Mouse (Mus musculus) forebrain, embryonic 16.5 days (tissue): ENCODE data around the gene Ywhag. TPM values are rescaled to one million over a fixed set of nuclear protein-coding genes. Genes with fewer than 3 reads are reported as not detected.

Source experiments
- ATAC-seq: fragments of 200-750 bp; cut with Nextera tagmentation; 2 replicates; pipeline ENCODE4 v1.8.0; 2017; ENCODE audit warnings: mild to moderate bottlenecking, moderate library complexity
- H3K27ac ChIP-seq: fragments of 300-500 bp; sonication (generic); 2 replicates; pipeline ENCODE4 v1.5.1; 2014; ENCODE audit warnings: low read length, control low read depth
- H3K27me3 ChIP-seq: fragments of 300-500 bp; sonication (generic); replicated peaks from 2 replicates; pipeline ENCODE4 v1.6.1; 2014; ENCODE audit warnings: low read length; ENCODE audit not compliant: control insufficient read depth, insufficient read depth
- H3K36me3 ChIP-seq: fragments of 300-500 bp; sonication (generic); 2 replicates; pipeline ENCODE4 v1.6.1; 2014; ENCODE audit not compliant: control insufficient read depth, insufficient read depth
- H3K4me1 ChIP-seq: fragments of 300-500 bp; sonication (generic); replicated peaks from 2 replicates; pipeline ENCODE4 v1.6.1; 2014; ENCODE audit warnings: low read length; ENCODE audit not compliant: control insufficient read depth, insufficient read depth
- H3K4me2 ChIP-seq: fragments of 300-500 bp; sonication (generic); 2 replicates; pipeline ENCODE4 v1.6.1; 2014; ENCODE audit warnings: mild to moderate bottlenecking, low read length, control low read depth
- H3K4me3 ChIP-seq: fragments of 300-500 bp; sonication (generic); replicated peaks from 2 replicates; pipeline ENCODE4 v1.5.1; 2014; ENCODE audit warnings: mild to moderate bottlenecking, low read length, control low read depth
- H3K9ac ChIP-seq: fragments of 300-500 bp; sonication (generic); replicated peaks from 2 replicates; pipeline ENCODE4 v1.6.1; 2014; ENCODE audit warnings: low read depth, low read length, control low read depth
- H3K9me3 ChIP-seq: fragments of 300-500 bp; sonication (generic); 2 replicates; pipeline ENCODE4 v1.6.1; 2016; ENCODE audit warnings: low read length; ENCODE audit not compliant: control insufficient read depth
- WGBS: fragments of 180-500 bp; shearing (Covaris S2); extraction: QIAGEN DNeasy Blood & Tissue Kit; methylation state at CpG from one replicate; pipeline ENCODE4 v1.1.7; 2014; 5-methylcytosine and 5-hydroxymethylcytosine counted together
- polyA plus RNA-seq: library from polyadenylated mRNA; unstranded; fragments of >200 nt; fragmentation: Nextera tagmentation; extraction: Ambion mirVana; gene quantifications from 2 replicates; pipeline ENCODE4 v1.2.1, GENCODE M21; 2015

Ywhag gene
- polyA plus RNA-seq, 1 experiment from 2014 or later = 902 TPM

DNA sequence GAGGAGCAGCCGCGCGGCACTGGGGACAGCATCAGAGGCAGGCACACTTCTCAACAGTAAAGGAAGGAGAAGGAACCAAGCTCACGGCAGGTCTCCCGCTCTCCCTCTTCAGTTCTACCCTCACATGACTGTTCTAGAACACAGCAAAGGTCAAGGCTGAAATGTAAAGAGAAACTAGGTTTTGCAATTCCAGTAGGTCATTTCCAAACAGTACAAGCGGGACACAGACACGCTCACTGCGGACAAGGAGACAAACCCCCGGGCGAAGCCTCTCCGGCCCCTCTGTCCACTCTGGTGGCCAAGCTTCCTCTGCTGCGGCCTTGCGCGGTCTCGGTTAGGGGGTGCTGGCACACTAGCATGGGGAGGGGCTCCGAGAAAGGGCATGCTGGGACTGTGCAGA is 25.4 kb downstream of the Ywhag start:
- no peak overlapping the region for H3K9ac ChIP-seq
- no peak overlapping the region for H3K4me3 ChIP-seq
- peaks cover 17% of the 10 kb centered on the region for H3K4me1 ChIP-seq
- peaks cover 22% of the 10 kb centered on the region for H3K36me3 ChIP-seq
- H3K9me3 ChIP-seq = no peaks in the 10 kb centered on the region
- H3K4me2 ChIP-seq = no peak overlapping the region
- ATAC-seq = no peak
- no peak overlapping the region for H3K27ac ChIP-seq
- H3K27me3 ChIP-seq = no peaks in the 10 kb centered on the region
- WGBS = 93% methylated on average over 16 of the region's 16 CpGs

DNA sequence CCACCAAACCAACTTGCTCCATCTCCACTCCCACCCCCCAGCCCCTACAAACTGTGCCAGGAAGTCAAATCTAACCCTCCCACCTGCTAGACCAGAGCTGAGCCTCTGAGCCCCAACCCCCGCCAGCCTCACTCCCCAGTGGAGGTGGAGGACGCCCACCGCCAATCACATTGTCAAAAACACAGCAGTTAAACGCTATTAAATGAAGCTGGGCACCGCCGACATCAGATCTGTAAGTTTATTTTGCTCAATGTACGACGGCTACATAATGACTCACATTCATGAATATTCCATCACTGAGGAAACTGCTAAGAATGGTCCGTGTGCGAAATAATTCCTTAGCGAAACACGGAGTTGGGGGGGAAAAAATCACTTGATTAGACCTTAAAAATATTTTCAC is 26.2 kb downstream of the Ywhag start:
- Histone ChIP-seq H3K4me3 (no peak overlapping the region), H3K9me3 (no peaks in the 10 kb centered on the region), H3K27me3 (no peaks in the 10 kb centered on the region), H3K9ac (no peak overlapping the region), H3K36me3 (peaks cover 22% of the 10 kb centered on the region), H3K27ac (no peak overlapping the region), H3K4me1 (peaks cover 25% of the 10 kb centered on the region), H3K4me2 (no peak overlapping the region)
- ATAC-seq = no peak
- 43% methylated on average over 12 of the region's 12 CpGs for WGBS

DNA sequence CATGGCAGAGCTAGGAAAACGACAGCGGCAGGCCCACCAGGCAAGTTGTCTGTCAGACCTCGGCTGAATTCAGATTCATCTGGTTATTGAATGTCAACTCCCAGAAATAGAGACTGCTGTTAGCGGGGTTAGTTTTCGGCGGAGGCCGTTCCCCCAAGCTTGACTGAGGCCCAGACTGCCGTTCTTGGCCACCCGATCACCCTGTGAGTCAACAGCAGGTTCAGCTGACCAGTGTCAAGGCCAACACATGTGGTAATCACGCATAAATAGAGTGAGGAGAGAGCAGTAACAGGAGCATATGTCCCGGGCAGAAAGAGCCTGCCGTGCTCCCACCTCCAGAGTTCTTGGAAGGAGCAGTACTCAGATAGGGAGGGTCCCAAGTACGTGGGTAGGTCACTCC is 27.2 kb downstream of the Ywhag start:
- H3K4me2 ChIP-seq = no peak overlapping the region
- no peak for ATAC-seq
- H3K9ac ChIP-seq = no peak overlapping the region
- WGBS = 86% methylated on average over 13 of the region's 13 CpGs
- H3K36me3 ChIP-seq = peaks cover 22% of the 10 kb centered on the region
- H3K4me3 ChIP-seq = no peak overlapping the region
- H3K27ac ChIP-seq = no peak overlapping the region
- H3K4me1 ChIP-seq = peaks cover 27% of the 10 kb centered on the region
- no peaks in the 10 kb centered on the region for H3K27me3 ChIP-seq
- no peaks in the 10 kb centered on the region for H3K9me3 ChIP-seq

DNA sequence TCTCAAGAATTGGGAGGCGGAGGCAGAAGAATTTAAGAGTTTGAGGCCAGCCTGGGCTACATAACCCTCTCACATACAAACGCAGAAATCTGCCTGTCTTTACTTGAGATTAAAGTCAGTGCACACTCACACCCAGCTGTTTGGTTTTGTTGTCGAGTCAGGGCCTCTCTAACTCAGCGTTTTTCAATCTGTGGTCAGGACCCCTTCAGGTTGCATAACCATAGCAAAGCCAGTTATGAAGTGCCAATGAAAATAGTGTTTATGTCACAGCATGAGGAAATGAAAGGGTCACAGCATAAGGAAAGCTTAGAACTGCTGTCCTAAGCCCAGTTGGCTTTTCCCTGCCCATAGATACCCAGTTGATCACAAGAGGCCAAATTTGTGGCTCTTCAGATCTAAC is 27.6 kb downstream of the Ywhag start:
- H3K9me3 ChIP-seq = no peaks in the 10 kb centered on the region
- WGBS = 87% methylated on average over 4 of the region's 4 CpGs
- ATAC-seq = no peak
- peaks cover 22% of the 10 kb centered on the region for H3K36me3 ChIP-seq
- peaks cover 27% of the 10 kb centered on the region for H3K4me1 ChIP-seq
- H3K27me3 ChIP-seq = no peaks in the 10 kb centered on the region
- H3K9ac ChIP-seq = no peak overlapping the region
- H3K4me2 ChIP-seq = no peak overlapping the region
- no peak overlapping the region for H3K4me3 ChIP-seq
- H3K27ac ChIP-seq = no peak overlapping the region

DNA sequence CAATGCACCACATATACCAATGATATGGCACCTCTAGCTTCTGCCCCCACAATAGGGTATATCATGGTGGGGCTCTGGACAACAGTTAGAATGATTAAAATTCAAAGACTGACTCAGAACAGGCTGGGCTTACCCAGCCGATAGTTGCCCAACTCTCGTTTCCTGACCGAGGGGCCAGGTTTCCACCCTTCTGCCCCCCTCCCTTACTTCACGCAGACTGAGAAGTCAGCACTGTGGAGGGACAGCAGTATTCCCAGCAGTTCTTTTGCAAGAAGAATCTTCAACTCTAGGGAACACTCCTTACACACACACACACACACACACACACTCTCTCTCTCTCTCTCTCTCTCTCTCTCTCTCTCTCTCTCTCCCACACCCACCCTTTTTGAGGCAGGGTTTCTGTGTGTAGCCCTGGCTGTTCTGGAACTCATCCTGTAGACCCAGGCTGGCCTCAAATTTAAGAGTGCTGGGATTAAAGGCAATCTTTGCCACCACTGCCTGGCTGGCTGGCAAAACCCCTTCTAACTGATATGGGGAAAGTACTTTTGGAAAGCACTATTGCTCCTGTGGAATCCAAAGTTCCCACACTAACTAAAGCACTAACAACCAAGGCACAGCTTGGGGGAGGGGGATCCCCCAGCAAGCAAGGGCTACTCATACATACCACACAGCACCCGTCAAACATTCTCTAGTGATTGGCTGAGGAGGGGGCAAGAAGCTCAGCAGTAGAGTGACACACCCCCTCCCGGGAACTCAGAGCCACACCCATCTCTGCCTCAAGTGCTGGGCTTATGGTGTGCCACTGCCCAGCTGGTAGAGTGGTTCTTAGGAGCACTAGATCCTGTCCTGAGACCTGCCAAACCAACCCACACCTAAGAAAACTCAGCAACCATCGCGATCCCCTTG is 28.8 kb downstream of the Ywhag start:
- Histone ChIP-seq H3K9me3 (no peaks in the 10 kb centered on the region), H3K4me3 (no peak overlapping the region), H3K9ac (no peak overlapping the region), H3K4me1 (peaks cover 27% of the 10 kb centered on the region), H3K27me3 (no peaks in the 10 kb centered on the region), H3K27ac (no peak overlapping the region), H3K36me3 (peaks cover 15% of the 10 kb centered on the region), H3K4me2 (no peak overlapping the region)
- 63% methylated on average over 8 of the region's 8 CpGs for WGBS
- ATAC-seq = no peak

DNA sequence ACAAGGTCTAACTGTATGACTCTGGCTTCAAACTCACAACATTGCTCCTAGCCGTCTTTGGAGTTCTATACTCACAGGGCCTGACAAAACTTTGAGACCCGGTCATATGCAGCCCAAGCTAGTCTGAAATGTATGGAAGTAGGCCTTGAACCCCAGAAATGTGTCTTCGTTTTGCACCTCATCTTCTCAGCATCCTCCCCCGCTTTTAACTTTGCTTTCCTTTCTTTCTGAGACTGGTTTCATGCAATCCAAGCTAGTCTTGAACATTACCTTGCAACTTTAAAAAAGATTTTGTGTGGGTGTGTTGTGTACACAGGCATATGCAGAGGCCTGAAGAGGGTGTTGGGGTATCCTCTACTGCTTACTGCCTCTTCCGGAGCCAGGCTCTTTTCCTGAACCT is 30.2 kb downstream of the Ywhag start:
- no peak for ATAC-seq
- Histone ChIP-seq H3K4me2 (no peak overlapping the region; the same call in 1 of the 2 replicates), H3K36me3 (peaks cover 4% of the 10 kb centered on the region; the same call in 1 of the 2 replicates), H3K9ac (no peak overlapping the region), H3K4me3 (no peak overlapping the region), H3K9me3 (no peaks in the 10 kb centered on the region), H3K27ac (peak overlapping the region; percentile 77), H3K27me3 (no peaks in the 10 kb centered on the region), H3K4me1 (peaks cover 27% of the 10 kb centered on the region)
- WGBS = 57% methylated on average over 5 of the region's 5 CpGs

DNA sequence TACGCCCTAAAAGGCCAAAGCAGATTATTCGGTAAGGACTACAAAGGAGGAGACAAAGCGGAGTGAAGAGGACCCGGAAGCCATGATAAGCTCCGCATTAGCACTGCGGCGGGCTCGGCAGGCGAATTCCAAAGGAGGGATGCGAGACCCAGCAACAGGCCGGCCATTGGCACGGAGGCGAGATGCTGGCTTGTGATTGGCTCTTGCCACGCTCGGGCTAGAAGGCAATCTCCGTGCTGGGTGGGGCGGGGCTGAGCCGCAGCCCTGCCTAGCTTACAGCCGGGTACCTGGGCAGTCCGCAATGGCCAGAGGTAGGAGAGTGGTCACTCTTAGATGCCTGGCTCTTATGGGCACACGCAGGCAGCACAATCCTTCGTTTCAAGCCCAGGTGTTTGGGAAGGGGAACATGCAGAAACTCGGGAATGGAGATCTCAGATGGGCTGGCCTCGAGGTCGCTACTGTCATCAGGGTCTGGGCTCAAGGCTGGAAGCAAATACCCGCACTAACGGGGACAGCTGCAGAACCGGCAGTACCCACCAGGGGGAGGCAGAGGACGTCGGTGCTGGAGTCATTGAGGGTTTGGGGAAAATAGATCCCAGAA is 30.8 kb downstream of the Ywhag start:
- Histone ChIP-seq H3K4me2 (peak overlapping the region; percentile 78), H3K9ac (peak overlapping the region; percentile 58), H3K9me3 (no peaks in the 10 kb centered on the region), H3K27ac (peak overlapping the region; percentile 77), H3K4me1 (peaks cover 23% of the 10 kb centered on the region), H3K4me3 (peak overlapping the region; percentile 41), H3K27me3 (no peaks in the 10 kb centered on the region), H3K36me3 (peaks cover 2% of the 10 kb centered on the region; the same call in 1 of the 2 replicates)
- under 1% methylated on average over 30 of the region's 30 CpGs for WGBS
- peak; percentile 95 for ATAC-seq

DNA sequence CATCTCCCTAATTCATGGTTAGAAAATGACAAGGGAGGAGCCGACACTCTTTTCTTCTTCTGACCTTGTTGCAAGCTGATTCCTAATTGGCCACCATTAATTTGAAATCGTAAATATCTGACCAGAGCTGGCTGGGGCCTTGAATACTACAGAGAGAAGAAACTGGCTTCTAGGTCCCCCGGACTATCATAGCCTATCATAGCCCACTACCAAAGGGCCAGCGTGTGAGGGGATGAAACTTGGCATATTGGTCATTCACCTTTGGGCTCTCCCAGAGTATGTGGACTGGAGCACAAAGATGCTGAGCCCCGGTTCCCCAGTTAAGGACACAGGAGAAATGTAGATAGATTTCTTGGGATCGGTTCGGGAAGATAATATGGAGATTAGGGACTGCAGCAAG is 31.4 kb downstream of the Ywhag start:
- Histone ChIP-seq H3K4me2 (peak overlapping the region; percentile 78), H3K9ac (peak overlapping the region; percentile 58), H3K9me3 (no peaks in the 10 kb centered on the region), H3K27ac (peak overlapping the region; percentile 77), H3K4me1 (peaks cover 18% of the 10 kb centered on the region), H3K4me3 (peak overlapping the region; percentile 41), H3K36me3 (peaks cover 2% of the 10 kb centered on the region; the same call in 1 of the 2 replicates), H3K27me3 (no peaks in the 10 kb centered on the region)
- WGBS = 23% methylated on average over 7 of the region's 7 CpGs
- peak; percentile 11; the same call in 1 of the 2 replicates for ATAC-seq

DNA sequence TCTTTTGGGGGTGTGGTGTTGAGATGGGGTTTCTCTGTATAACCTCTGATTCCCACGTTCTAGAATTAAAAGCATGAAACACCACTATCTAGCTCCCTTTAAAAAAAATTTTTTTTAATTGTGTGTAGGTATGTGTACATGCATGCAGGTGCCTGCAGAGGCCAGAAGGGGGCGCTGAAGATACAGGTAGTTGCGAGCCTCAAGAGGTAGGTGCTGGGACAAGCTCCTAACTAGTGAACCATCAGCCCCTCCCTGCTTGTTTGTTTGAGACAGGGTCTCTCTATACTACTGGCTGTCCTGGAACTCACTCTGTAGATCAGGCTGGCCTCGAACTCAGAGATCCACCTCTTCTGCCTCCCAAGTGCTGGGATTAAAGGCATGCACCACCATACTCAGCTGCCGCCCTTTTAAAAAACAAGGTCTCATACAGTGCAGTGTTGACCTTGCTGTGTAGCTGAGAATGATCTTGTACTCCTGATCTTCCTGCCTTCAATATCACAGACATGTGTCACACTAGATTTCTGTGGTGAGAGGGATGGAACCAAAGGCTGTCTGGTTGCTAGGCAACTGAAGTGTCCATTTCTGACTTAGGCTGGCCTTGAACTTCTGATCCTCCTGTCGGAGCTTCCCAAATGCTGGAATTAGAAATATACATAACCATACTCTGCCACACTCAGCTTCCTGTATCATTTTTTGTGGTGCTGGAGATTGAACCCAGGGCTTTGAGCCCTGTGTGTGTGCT is 32.9 kb downstream of the Ywhag start:
- no peak for ATAC-seq
- H3K4me1 ChIP-seq = peaks cover 15% of the 10 kb centered on the region
- 69% methylated on average over 6 of the region's 6 CpGs for WGBS
- H3K27ac ChIP-seq = no peak overlapping the region
- H3K36me3 ChIP-seq = no peaks in the 10 kb centered on the region
- H3K4me2 ChIP-seq = no peak overlapping the region
- no peaks in the 10 kb centered on the region for H3K9me3 ChIP-seq
- no peak overlapping the region for H3K4me3 ChIP-seq
- H3K9ac ChIP-seq = no peak overlapping the region
- H3K27me3 ChIP-seq = no peaks in the 10 kb centered on the region
